Mouse (Mus musculus) liver, adult 2 months (tissue): ENCODE measurements around the gene Mlana. TPM values are rescaled to one million over a fixed set of nuclear protein-coding genes. Genes with fewer than 3 reads are reported as not detected.
A peak's percentile ranks its signal among the peaks of the same experiment; 100 is the strongest.

Source experiments
- DNase-seq: peaks from one replicate; pipeline ENCODE4 v3.0.0-alpha.2; 2011; ENCODE audit warnings: low read depth, low spot score; ENCODE audit errors: extremely low read depth
- H3K27ac ChIP-seq: fragments of 200-500 bp; replicated peaks from 2 replicates; pipeline ENCODE4 v1.5.1; 2012; ENCODE audit warnings: low read depth, mild to moderate bottlenecking, control low read depth, inconsistent platforms, low read length; ENCODE audit not compliant: insufficient read depth
- H3K27me3 ChIP-seq: fragments of 200-500 bp; 2 replicates; pipeline ENCODE4 v1.6.1; 2012; ENCODE audit warnings: mild to moderate bottlenecking, moderate library complexity, low read length, inconsistent platforms; ENCODE audit not compliant: control insufficient read depth, insufficient read depth
- H3K36me3 ChIP-seq: fragments of 200-500 bp; 2 replicates; pipeline ENCODE4 v1.6.1; 2012; ENCODE audit warnings: low read length, inconsistent platforms; ENCODE audit not compliant: control insufficient read depth, insufficient read depth
- H3K4me1 ChIP-seq: fragments of 200-500 bp; 2 replicates; pipeline ENCODE4 v1.6.1; 2011; ENCODE audit warnings: low read length; ENCODE audit not compliant: control insufficient read depth, insufficient read depth
- H3K4me3 ChIP-seq: fragments of 200-500 bp; 2 replicates; pipeline ENCODE4 v1.5.1; 2011; ENCODE audit warnings: low read depth, mild to moderate bottlenecking, control low read depth, low read length, moderate library complexity; ENCODE audit not compliant: insufficient read depth
- H3K79me2 ChIP-seq: fragments of 200-500 bp; 2 replicates; pipeline ENCODE4 v1.6.1; 2012; ENCODE audit warnings: inconsistent platforms, mild to moderate bottlenecking, low read length, moderate library complexity; ENCODE audit not compliant: control insufficient read depth, insufficient read depth
- H3K9ac ChIP-seq: fragments of 200-500 bp; 2 replicates; pipeline ENCODE4 v1.6.1; 2012; ENCODE audit warnings: low read depth, mild to moderate bottlenecking, control low read depth, inconsistent platforms, low read length
- CTCF ChIP-seq: fragments of 200-500 bp; IDR thresholded peaks from 2 replicates; pipeline ENCODE4 v1.5.1; 2011; ENCODE audit warnings: low read depth, low read length, control low read depth
- POLR2A ChIP-seq: fragments of 200-500 bp; IDR thresholded peaks from 2 replicates; pipeline ENCODE4 v1.6.1; 2011; ENCODE audit warnings: low read length, control low read depth; ENCODE audit not compliant: insufficient read depth; ENCODE audit errors: extremely low read depth
- WGBS: fragments of 180-500 bp; shearing (Covaris S2); methylation state at CpG from one replicate; pipeline ENCODE4 v1.1.7; 2018; 5-methylcytosine and 5-hydroxymethylcytosine counted together
- polyA plus RNA-seq: library from polyadenylated mRNA; depleted of rRNA; stranded (reverse); fragments of >200 nt; gene quantifications from 2 replicates; pipeline ENCODE4 v1.2.3, GENCODE M21; 2012
- total RNA-seq: library from RNA; depleted of rRNA; stranded (reverse); fragments of >200 nt; gene quantifications from 2 replicates; pipeline ENCODE4 v1.2.3, GENCODE M21; 2014

Gene Mlana
- total and polyA plus RNA-seq, 2 experiments = not detected

GRCm38 (mm10) chr19:29678181-29678778 is 19.3 kb upstream of the Mlana start:
- 86% methylated on average over 6 of the region's 6 CpGs for WGBS

DNA sequence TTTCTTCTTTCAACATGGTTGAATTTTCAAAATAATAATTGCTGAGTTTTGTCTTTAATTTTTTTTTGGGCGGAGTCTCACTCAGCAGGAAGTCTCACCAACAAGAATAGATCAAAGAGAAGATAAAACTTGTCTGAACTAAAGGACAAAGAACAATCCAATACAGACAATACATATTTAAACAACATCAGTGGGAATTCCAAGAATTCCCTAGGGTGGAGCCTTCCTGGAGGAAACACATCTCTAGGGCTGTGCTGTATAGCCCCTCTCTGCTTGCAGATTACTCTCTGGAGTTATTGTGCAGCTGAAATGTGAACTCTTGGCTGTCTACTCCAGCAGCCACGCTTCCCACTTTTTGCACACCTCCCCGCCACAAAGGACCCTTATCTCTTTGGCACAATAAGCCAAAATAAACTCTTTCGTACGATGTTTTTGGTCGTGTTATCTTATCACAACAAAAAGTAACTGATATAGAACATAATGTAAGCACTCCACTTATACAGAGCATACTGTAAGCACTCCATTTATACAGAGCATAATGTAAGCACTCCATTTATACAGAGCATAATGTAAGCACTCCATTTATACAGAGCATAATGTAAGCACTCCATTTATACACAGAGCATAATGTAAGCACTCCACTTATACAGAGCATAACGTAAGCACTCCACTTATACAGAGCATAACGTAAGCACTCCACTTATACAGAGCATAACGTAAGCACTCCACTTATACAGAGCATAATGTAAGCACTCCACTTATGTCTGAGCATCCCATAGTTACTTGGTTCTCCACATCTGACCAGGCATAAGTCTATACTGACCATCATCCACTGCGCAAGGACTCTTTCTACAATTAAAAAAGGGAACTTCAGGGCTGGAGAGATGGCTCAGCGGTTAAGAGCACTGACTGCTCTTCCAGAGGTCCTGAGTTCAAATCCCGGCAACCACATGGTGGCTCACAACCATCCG is 17.2 kb upstream of the Mlana start:
- 80% methylated on average over 13 of the region's 13 CpGs for WGBS
- DNase-seq = no peak
- Histone ChIP-seq H3K27me3 (no peaks in the 10 kb centered on the region), H3K79me2 (no peaks in the 10 kb centered on the region), H3K27ac (no peak overlapping the region), H3K4me1 (peaks cover 4% of the 10 kb centered on the region; the same call in 1 of the 2 replicates), H3K4me3 (no peak overlapping the region), H3K36me3 (no peaks in the 10 kb centered on the region), H3K9ac (no peak overlapping the region)
- TF ChIP-seq CTCF = no peak
- TF ChIP-seq POLR2A = no peak

More at GRCm38 (mm10) chr19:29678181-29678778, 19.3 kb upstream of the Mlana start:
- H3K27me3 ChIP-seq = no peaks in the 10 kb centered on the region
- no peak overlapping the region for H3K4me3 ChIP-seq
- H3K36me3 ChIP-seq = no peaks in the 10 kb centered on the region
- DNase-seq = no peak
- no peak overlapping the region for H3K9ac ChIP-seq
- no peak for TF ChIP-seq POLR2A
- TF ChIP-seq CTCF = no peak
- H3K27ac ChIP-seq = no peak overlapping the region
- H3K79me2 ChIP-seq = no peaks in the 10 kb centered on the region
- peaks cover 6% of the 10 kb centered on the region; the same call in 1 of the 2 replicates for H3K4me1 ChIP-seq

GRCm38 (mm10) chr19:29683844-29684540 is 13.6 kb upstream of the Mlana start:
- Histone ChIP-seq H3K4me1 (no peaks in the 10 kb centered on the region), H3K4me3 (no peak overlapping the region), H3K79me2 (no peaks in the 10 kb centered on the region), H3K27ac (no peak overlapping the region), H3K9ac (no peak overlapping the region), H3K36me3 (no peaks in the 10 kb centered on the region), H3K27me3 (no peaks in the 10 kb centered on the region)
- TF ChIP-seq CTCF = peak; percentile 86
- TF ChIP-seq POLR2A = no peak
- peak; percentile 65 for DNase-seq
- WGBS = 51% methylated on average over 16 of the region's 16 CpGs

DNA sequence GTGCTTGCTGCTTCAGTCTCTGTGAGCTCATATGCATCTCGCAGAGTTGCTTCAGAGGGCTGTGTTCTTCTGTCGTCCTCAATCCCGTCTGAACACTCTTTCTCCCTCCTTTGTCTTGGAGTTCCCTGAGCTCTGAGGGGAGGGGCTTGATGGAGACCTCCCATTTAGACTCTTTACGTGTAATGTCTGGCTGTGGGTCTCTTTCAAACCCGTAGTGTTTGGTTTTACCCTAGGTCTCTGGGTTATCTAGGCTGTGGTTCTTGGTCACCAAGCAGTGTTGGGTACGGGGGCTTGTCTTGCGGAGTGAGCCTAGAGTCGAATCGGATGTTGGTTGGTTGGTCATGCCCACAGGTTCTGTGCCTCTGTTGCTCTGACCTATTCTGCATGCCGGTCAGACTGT is 2.6 kb upstream of the Mlana start:
- H3K9ac ChIP-seq = no peak overlapping the region
- no peaks in the 10 kb centered on the region for H3K27me3 ChIP-seq
- WGBS = 95% methylated on average over 10 of the region's 10 CpGs
- DNase-seq = no peak
- H3K36me3 ChIP-seq = no peaks in the 10 kb centered on the region
- no peak overlapping the region for H3K4me3 ChIP-seq
- no peak overlapping the region for H3K27ac ChIP-seq
- no peaks in the 10 kb centered on the region for H3K79me2 ChIP-seq
- TF ChIP-seq CTCF = no peak
- no peak for TF ChIP-seq POLR2A
- H3K4me1 ChIP-seq = no peaks in the 10 kb centered on the region

DNA sequence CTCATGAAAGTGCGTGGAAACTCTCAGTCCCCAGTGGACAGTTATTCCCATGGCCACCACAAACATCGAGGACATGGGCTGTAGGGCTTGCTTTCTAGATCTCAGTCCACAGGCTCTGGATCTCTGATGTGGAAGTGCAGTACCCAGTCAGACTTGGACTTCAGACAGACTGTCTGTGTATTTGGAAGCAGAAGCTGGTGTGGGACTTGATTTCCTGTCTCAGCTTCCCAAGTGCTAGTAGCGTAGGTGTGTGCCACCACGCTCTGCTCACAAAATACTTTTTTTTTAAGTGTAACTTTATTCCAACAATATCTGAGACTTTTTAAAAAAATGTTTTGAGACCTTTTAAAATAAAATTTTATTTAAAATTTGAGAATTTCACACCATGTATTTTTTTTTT is 1.3 kb upstream of the Mlana start:
- Histone ChIP-seq H3K36me3 (no peaks in the 10 kb centered on the region), H3K4me1 (no peaks in the 10 kb centered on the region), H3K9ac (no peak overlapping the region), H3K4me3 (no peak overlapping the region), H3K79me2 (no peaks in the 10 kb centered on the region), H3K27me3 (no peaks in the 10 kb centered on the region), H3K27ac (no peak overlapping the region)
- 96% methylated on average over 4 of the region's 4 CpGs for WGBS
- TF ChIP-seq POLR2A = no peak
- TF ChIP-seq CTCF = no peak
- no peak for DNase-seq
